Mouse (Mus musculus) liver, embryonic 15.5 days (tissue): Measurements from ENCODE around the gene Trcg1. TPM values are rescaled to one million over a fixed set of nuclear protein-coding genes. Genes with fewer than 3 reads are reported as not detected.
"Not testable (repeated sequence)": the region's sequence is repeated elsewhere in the genome, so short reads cannot be mapped to it uniquely, and the experiment has no call there.

Experiments
- ATAC-seq: fragments of 200-750 bp; cut with Nextera tagmentation; 2 replicates; pipeline ENCODE4 v1.8.0; 2017; ENCODE audit warnings: moderate number of reproducible peaks, mild to moderate bottlenecking, moderate library complexity; ENCODE audit not compliant: insufficient read depth
- H3K27ac ChIP-seq: fragments of 300-500 bp; sonication (generic); replicated peaks from 2 replicates; pipeline ENCODE4 v1.5.1; 2015; ENCODE audit warnings: mild to moderate bottlenecking, inconsistent platforms
- H3K27me3 ChIP-seq: fragments of 300-500 bp; sonication (generic); 2 replicates; pipeline ENCODE4 v1.6.1; 2015; ENCODE audit warnings: mild to moderate bottlenecking, inconsistent platforms
- H3K36me3 ChIP-seq: fragments of 300-500 bp; sonication (generic); replicated peaks from 2 replicates; pipeline ENCODE4 v1.6.1; 2015; ENCODE audit warnings: moderate library complexity, mild to moderate bottlenecking, inconsistent platforms
- H3K4me1 ChIP-seq: fragments of 300-500 bp; sonication (generic); replicated peaks from 2 replicates; pipeline ENCODE4 v1.6.1; 2015; ENCODE audit warnings: inconsistent platforms
- H3K4me2 ChIP-seq: fragments of 300-500 bp; sonication (generic); 2 replicates; pipeline ENCODE4 v1.6.1; 2015; ENCODE audit warnings: moderate library complexity, mild to moderate bottlenecking, inconsistent platforms
- H3K4me3 ChIP-seq: fragments of 300-500 bp; sonication (generic); replicated peaks from 2 replicates; pipeline ENCODE4 v1.5.1; 2015; ENCODE audit warnings: mild to moderate bottlenecking, inconsistent platforms
- H3K9ac ChIP-seq: fragments of 300-500 bp; sonication (generic); 2 replicates; pipeline ENCODE4 v1.6.1; 2015; ENCODE audit warnings: moderate library complexity, mild to moderate bottlenecking, inconsistent platforms
- H3K9me3 ChIP-seq: fragments of 300-500 bp; sonication (generic); replicated peaks from 2 replicates; pipeline ENCODE4 v1.6.1; 2016; ENCODE audit warnings: inconsistent platforms
- WGBS: fragments of 180-500 bp; shearing (Covaris S2); methylation state at CpG from one replicate; pipeline ENCODE4 v1.1.7; 2015; ENCODE audit warnings: mixed read lengths; ENCODE audit not compliant: insufficient replicate concordance; 5-methylcytosine and 5-hydroxymethylcytosine counted together
- polyA plus RNA-seq: library from polyadenylated mRNA; unstranded; fragments of >200 nt; fragmentation: Nextera tagmentation; extraction: Ambion mirVana; gene quantifications from 2 replicates; pipeline ENCODE4 v1.2.1, GENCODE M21; 2015

Trcg1 gene
- not detected in 2 replicates for polyA plus RNA-seq

GRCm38 (mm10) chr9:57236256-57236655 is at the start of gene Trcg1:
Gene Trcg1, plus strand, starts transcription at chr9:57236556.
- Histone ChIP-seq H3K4me2 (no peak within 1 kb of the TSS), H3K9me3 (no peaks in the 10 kb centered on the region), H3K4me3 (no peak within 1 kb of the TSS)

GRCm38 (mm10) chr9:57196708-57197107 is 39.6 kb upstream of the Trcg1 start:
- no peak for ATAC-seq

More at GRCm38 (mm10) chr9:57236256-57236655, at the start of gene Trcg1:
- Histone ChIP-seq H3K9ac (no peak within 1 kb of the TSS), H3K27me3 (peaks cover 9% of the 10 kb centered on the region; the same call in 1 of the 2 replicates), H3K27ac (no peak within 1 kb of the TSS), H3K36me3 (no peaks in the 10 kb centered on the region), H3K4me1 (peaks cover 32% of the 10 kb centered on the region)
- 59% methylated on average over 2 of the region's 2 CpGs for WGBS
- no peak for ATAC-seq

GRCm38 (mm10) chr9:57197414-57197813 is 38.9 kb upstream of the Trcg1 start:
- H3K4me2 ChIP-seq, result no peak overlapping the region
- no peak overlapping the region for H3K4me3 ChIP-seq
- H3K27me3 ChIP-seq, result no peaks in the 10 kb centered on the region
- H3K27ac ChIP-seq, result no peak overlapping the region
- WGBS, result 54% methylated on average over 8 of the region's 8 CpGs
- H3K9me3 ChIP-seq, result no peaks in the 10 kb centered on the region
- no peaks in the 10 kb centered on the region for H3K36me3 ChIP-seq
- no peaks in the 10 kb centered on the region for H3K4me1 ChIP-seq
- H3K9ac ChIP-seq, result no peak overlapping the region
- ATAC-seq, result no peak

More at GRCm38 (mm10) chr9:57196708-57197107, 39.6 kb upstream of the Trcg1 start:
- no peaks in the 10 kb centered on the region for H3K9me3 ChIP-seq
- H3K9ac ChIP-seq, result no peak overlapping the region
- H3K4me1 ChIP-seq, result no peaks in the 10 kb centered on the region
- 51% methylated on average over 3 of the region's 3 CpGs for WGBS
- H3K4me3 ChIP-seq, result no peak overlapping the region
- H3K27me3 ChIP-seq, result no peaks in the 10 kb centered on the region
- H3K27ac ChIP-seq, result no peak overlapping the region
- H3K4me2 ChIP-seq, result no peak overlapping the region
- no peaks in the 10 kb centered on the region for H3K36me3 ChIP-seq

GRCm38 (mm10) chr9:57202981-57203380 is 33.4 kb upstream of the Trcg1 start:
- Histone ChIP-seq H3K36me3 (no peaks in the 10 kb centered on the region), H3K27ac (no peak overlapping the region), H3K9me3 (no peaks in the 10 kb centered on the region), H3K27me3 (no peaks in the 10 kb centered on the region), H3K9ac (no peak overlapping the region), H3K4me1 (no peaks in the 10 kb centered on the region), H3K4me3 (no peak overlapping the region), H3K4me2 (no peak overlapping the region)
- WGBS, result 60% methylated on average over 7 of the region's 7 CpGs
- ATAC-seq, result no peak

DNA sequence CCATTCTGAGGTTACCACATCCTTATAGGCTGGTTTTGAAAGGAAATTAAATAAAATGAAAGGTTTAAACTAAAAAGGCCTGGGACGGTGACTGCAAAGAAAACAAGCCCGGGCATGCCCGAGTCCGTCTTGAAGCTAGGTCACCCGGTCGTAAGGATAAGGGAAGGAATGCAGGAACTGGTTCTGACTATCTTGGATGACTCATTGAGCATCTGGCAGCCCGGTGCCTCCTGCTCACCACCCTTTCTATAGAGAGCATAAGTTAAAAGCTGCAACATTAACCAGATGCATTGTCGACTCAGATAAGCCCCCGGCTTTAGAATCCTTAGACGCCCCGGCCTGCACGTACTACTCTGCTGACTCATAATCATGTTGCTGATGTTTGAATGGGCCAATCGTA is 32.8 kb upstream of the Trcg1 start:
- H3K36me3 ChIP-seq, H3K9ac ChIP-seq, H3K27ac ChIP-seq, H3K4me2 ChIP-seq, H3K4me1 ChIP-seq, H3K27me3 ChIP-seq, H3K9me3 ChIP-seq, H3K4me3 ChIP-seq, ATAC-seq: not testable (repeated sequence)
- WGBS, result 41% methylated on average over 13 of the region's 13 CpGs

GRCm38 (mm10) chr9:57206896-57207295 is 29.5 kb upstream of the Trcg1 start:
- no peaks in the 10 kb centered on the region for H3K9me3 ChIP-seq
- H3K9ac ChIP-seq, result no peak overlapping the region
- no peak overlapping the region for H3K4me2 ChIP-seq
- ATAC-seq, result no peak
- H3K4me3 ChIP-seq, result no peak overlapping the region
- H3K27me3 ChIP-seq, result no peaks in the 10 kb centered on the region
- no peak overlapping the region for H3K27ac ChIP-seq
- no peaks in the 10 kb centered on the region for H3K36me3 ChIP-seq
- 60% methylated on average over 2 of the region's 2 CpGs for WGBS
- H3K4me1 ChIP-seq, result no peaks in the 10 kb centered on the region

GRCm38 (mm10) chr9:57209316-57209715 is 27.0 kb upstream of the Trcg1 start:
- WGBS, result 29% methylated on average over 3 of the region's 3 CpGs
- ATAC-seq, result no peak

DNA sequence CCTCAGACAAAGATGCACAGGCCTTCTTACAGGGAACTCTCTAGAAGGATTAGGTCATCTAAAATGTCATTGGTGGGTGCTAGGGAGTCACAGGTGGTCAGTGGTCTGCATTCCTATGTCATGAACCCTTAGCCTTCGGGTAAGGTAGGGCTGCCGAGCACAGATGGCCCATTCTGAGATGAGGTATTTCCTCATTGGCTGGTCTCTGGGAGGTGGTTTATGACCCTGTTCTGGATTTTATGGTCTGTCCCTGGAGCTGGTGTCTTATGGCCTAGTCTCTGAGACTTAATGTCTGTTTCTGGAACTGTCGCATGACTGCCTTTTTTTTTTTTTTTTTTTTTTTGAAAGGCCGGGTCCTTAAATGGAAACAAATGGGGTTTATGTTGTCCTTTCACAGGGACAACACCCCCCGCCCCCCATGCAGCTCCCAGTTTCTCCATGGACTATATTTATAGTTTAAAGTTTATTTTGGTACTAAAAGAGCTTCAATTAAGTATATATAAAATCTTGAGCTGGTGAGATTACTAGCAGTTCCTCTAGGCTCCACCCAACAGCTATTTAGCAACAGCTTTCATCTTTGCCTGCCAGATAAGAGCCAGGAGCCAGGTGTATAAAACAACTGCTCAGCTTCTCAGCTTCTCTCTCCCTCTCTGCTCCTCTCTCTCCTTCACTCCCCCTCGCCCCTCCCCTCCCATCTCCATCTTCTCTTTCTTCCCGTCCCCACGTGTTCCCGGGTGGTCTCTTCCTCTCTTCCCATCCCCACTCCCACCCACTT is 23.7 kb upstream of the Trcg1 start:
- H3K4me1 ChIP-seq, result no peaks in the 10 kb centered on the region
- H3K27ac ChIP-seq, result no peak overlapping the region
- H3K36me3 ChIP-seq, result no peaks in the 10 kb centered on the region
- 45% methylated on average over 9 of the region's 9 CpGs for WGBS
- H3K4me2 ChIP-seq, result no peak overlapping the region
- ATAC-seq, result no peak
- H3K4me3 ChIP-seq, result no peak overlapping the region
- no peak overlapping the region for H3K9ac ChIP-seq
- H3K27me3 ChIP-seq, result no peaks in the 10 kb centered on the region
- no peaks in the 10 kb centered on the region for H3K9me3 ChIP-seq

More at GRCm38 (mm10) chr9:57209316-57209715, 27.0 kb upstream of the Trcg1 start:
- H3K27ac ChIP-seq, result no peak overlapping the region
- no peak overlapping the region for H3K9ac ChIP-seq
- no peak overlapping the region for H3K4me3 ChIP-seq
- no peak overlapping the region for H3K4me2 ChIP-seq
- no peaks in the 10 kb centered on the region for H3K27me3 ChIP-seq
- no peaks in the 10 kb centered on the region for H3K9me3 ChIP-seq
- H3K36me3 ChIP-seq, result no peaks in the 10 kb centered on the region
- H3K4me1 ChIP-seq, result no peaks in the 10 kb centered on the region

- no peak for ATAC-seq
- H3K4me1 ChIP-seq, result no peaks in the 10 kb centered on the region
- no peak overlapping the region for H3K4me3 ChIP-seq
- H3K27me3 ChIP-seq, result no peaks in the 10 kb centered on the region
- no peak overlapping the region for H3K4me2 ChIP-seq
- no peak overlapping the region for H3K27ac ChIP-seq
- H3K9ac ChIP-seq, result no peak overlapping the region
- no peaks in the 10 kb centered on the region for H3K9me3 ChIP-seq
- WGBS, result 46% methylated on average over 6 of the region's 6 CpGs
- H3K36me3 ChIP-seq, result no peaks in the 10 kb centered on the region
Observed at GRCm38 (mm10) chr9:57214500-57214899, 21.9 kb upstream of the Trcg1 start.

DNA sequence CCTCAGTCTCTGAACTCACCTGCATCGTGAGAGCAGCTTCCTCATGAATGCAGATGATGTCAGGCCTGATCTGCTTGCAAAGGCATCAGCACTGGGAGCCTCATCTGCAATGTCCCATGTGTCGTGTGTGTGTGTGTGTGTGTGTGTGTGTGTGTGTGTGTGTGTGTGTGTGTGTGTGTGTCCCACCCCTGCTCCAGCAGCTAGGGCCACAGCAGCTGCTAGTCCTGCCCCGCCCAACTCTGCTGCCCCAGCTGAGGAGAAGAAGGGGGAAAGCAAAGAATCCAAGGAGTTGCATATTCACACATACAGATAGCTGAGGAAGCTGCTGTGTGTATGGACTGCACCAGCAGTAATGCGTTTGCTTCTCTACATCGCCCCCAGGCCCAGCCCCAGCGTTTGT is 19.1 kb upstream of the Trcg1 start:
- no peak overlapping the region for H3K4me2 ChIP-seq
- no peaks in the 10 kb centered on the region for H3K9me3 ChIP-seq
- H3K27ac ChIP-seq, result no peak overlapping the region
- no peaks in the 10 kb centered on the region for H3K4me1 ChIP-seq
- no peak overlapping the region for H3K9ac ChIP-seq
- no peak for ATAC-seq
- no peak overlapping the region for H3K4me3 ChIP-seq
- H3K36me3 ChIP-seq, result no peaks in the 10 kb centered on the region
- H3K27me3 ChIP-seq, result no peaks in the 10 kb centered on the region
- 59% methylated on average over 5 of the region's 6 CpGs for WGBS

DNA sequence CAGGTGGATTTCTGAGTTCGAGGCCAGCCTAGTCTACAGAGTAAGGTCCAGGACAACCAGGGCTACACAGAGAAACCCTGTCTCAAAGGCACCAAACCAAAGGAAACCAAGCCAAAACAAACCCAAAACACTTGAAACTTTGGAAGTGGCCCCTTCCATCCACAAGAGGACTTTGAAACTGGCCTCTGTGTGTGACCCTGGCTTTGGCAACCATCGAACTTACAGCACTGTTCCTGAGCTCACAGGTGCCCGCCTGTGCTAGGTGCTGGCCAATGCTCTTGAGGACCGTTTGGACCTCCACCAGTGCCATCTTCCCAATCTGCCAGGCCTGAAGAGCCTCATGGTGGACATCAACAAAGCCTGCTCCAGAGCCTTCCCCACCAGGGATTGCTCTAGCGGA is 17.6 kb upstream of the Trcg1 start:
- no peaks in the 10 kb centered on the region for H3K27me3 ChIP-seq
- H3K27ac ChIP-seq, result no peak overlapping the region
- ATAC-seq, result no peak
- 56% methylated on average over 5 of the region's 5 CpGs for WGBS
- no peak overlapping the region for H3K4me3 ChIP-seq
- H3K9me3 ChIP-seq, result no peaks in the 10 kb centered on the region
- no peaks in the 10 kb centered on the region for H3K36me3 ChIP-seq
- H3K4me2 ChIP-seq, result no peak overlapping the region
- no peaks in the 10 kb centered on the region for H3K4me1 ChIP-seq
- no peak overlapping the region for H3K9ac ChIP-seq

- Histone ChIP-seq H3K27ac (no peak overlapping the region), H3K36me3 (no peaks in the 10 kb centered on the region), H3K9me3 (no peaks in the 10 kb centered on the region), H3K27me3 (no peaks in the 10 kb centered on the region), H3K4me3 (no peak overlapping the region), H3K4me1 (no peaks in the 10 kb centered on the region), H3K4me2 (no peak overlapping the region), H3K9ac (no peak overlapping the region)
- ATAC-seq, result no peak
- 55% methylated on average over 1 of the region's 1 CpGs for WGBS
Observed at GRCm38 (mm10) chr9:57219511-57219910, 16.8 kb upstream of the Trcg1 start.
